Mouse (Mus musculus) gastrocnemius, postnatal 14 days (tissue): ENCODE results near the gene Nr2c2ap. TPM values are rescaled to one million over a fixed set of nuclear protein-coding genes. Genes with fewer than 3 reads are reported as not detected.

Experiments
- DNase-seq: peaks from one replicate; pipeline ENCODE4 v3.0.0; 2021; ENCODE audit warnings: mixed read lengths
- intact Hi-C: fragments of 180-260 bp; cut with DNase I; formaldehyde crosslinking; loops from one replicate; pipeline ENCODE4 v1.15.1; 2025; ENCODE audit warnings: low total_unique reads
- total RNA-seq, 2 experiments: library from RNA; stranded (reverse); gene quantifications; 2 replicates each; pipeline ENCODE4 v1.2.3; 2021

Gene Nr2c2ap
- total RNA-seq, 2 experiments from 2014 or later, result 2.2 to 4.4 TPM

DNA sequence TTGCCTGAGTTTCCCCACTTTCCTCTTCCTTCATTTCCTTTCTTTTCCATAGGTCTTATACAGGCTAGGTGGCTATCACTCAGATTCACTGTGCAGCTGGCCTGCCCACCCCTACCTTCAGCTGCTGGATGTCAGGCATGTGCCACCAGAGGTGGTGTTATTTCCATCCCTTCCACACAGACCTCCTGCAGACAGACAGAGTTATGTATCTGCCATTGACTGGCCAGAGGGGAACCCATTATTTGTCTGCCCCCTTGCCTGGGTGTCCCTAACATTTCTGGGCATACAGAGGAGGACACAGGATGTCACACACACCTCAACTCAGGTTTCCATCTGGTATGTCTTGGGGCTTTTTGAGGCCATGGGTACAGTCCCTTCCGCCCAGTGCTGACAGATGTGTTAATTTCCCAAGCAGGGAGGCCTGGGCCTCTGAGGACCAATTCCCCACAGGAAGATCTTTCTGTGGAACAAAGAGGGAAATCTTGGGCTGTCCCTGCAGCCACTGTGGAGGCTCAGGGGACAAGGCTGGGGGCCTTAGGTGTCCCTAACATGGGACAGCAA, 26.2 kb downstream of the Nr2c2ap start:
- no peak for DNase-seq

GRCm38 (mm10) chr8:70158069-70158853, 27.1 kb downstream of the Nr2c2ap start:
- DNase-seq, result peak; percentile 67
- intact Hi-C loops, result no loop called here

More for the DNA sequence above, 26.2 kb downstream of the Nr2c2ap start:
- intact Hi-C loops, result no loop called here

DNA sequence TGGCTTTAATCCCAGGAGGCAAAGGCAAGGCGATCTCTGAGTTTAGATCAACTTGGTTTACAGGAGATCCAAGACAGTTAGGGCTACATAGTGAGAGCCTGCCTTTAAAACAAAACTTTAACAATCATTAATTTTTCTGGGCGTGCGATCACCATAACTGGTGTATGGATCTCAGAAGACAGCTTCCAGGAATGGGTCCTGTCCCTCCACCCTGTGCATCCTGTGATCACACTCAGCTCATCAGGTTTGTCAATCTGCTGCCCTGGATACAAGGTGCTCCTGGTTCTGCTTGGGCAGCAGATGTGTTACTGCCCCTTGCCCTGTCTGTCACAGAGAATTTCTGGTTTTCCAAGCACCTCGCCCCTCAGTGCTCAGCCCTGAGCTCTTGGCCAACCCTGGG, 28.1 kb downstream of the Nr2c2ap start:
- DNase-seq, result no peak

GRCm38 (mm10) chr8:70160015-70160414, 28.9 kb downstream of the Nr2c2ap start:
- DNase-seq, result no peak
- intact Hi-C loops, result loop anchor here (5.0 to 10.0 kb wide), 2 partner anchors 63 to 245 kb away; no protein-coding TSS in a partner anchor

More for the DNA sequence above, 28.1 kb downstream of the Nr2c2ap start:
- intact Hi-C loops, result no loop called here

DNA sequence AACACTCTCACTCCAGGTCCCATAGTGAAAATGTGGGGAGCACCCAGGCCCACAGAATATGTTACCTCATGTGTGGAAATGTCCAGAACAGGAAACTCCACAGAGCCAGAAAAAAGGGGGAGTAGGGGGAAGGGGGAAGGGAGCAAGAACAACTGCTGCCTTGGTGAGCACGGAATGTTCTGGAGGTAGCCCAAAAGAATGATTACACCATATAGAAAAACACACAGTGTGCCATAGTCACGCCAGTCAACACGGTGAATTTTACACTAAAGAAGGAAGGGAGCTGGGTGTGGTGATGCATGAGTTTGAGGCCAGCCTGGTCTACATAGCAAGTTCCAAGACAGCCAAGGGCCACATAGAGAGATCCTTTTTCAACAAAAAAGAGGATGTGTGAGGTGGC, 32.2 kb downstream of the Nr2c2ap start:
- DNase-seq, result no peak
- intact Hi-C loops, result loop anchor here (5.0 to 10.0 kb wide), 2 partner anchors 66 to 249 kb away; no protein-coding TSS in a partner anchor

DNA sequence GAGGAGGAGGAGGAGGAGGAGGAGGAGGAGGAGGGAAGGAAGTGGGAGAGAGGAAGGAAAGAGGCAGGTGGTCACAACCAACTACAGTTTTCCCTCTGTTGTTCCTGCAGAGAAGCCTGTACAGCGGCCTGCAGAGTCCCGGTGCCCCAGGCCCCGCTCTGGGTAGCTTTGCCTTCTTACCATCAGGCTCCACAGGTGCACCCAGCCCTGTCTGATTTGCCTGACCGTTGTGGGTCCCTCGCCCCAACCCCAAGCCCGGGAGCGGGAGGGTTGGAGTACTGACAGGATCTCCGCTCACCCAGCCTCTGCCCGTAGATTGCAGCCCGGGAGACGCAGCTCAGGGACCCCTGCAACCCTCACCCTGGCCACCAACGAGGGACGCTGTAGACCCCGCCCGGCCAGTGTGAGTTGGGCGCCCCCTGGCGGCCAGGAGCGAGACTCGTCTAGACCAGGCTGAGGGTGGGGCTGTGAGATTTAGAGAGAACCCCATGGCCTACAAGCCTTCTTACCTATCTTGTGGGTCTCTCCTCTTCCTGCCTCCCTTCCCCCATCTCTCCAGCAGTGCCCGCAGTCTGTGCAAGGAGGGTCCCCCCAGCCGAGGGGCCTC, 35.5 kb downstream of the Nr2c2ap start:
- DNase-seq, result peak; percentile 73
- intact Hi-C loops, result loop anchor here (5.0 to 10.0 kb wide), 3 partner anchors 59 to 252 kb away; no protein-coding TSS in a partner anchor

DNA sequence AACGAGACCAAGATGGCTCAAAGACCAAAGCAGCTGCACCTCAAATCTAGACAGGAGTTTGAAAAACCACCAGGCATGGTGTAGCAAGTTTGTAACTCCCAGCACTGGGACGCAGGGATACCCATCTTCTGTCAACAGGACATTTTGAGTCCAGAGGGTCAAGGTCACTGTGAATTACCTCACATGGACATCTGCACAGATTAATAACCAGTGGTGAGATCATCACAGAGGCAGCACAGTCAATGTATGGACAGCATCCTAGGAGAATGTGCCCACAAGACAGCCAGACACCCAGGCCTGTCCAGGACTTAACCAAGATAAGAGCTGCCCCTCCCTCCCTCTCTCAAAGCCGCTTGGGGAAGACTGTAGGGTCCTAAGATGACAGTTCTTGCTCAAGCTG, 39.0 kb downstream of the Nr2c2ap start:
- intact Hi-C loops, result no loop called here

DNA sequence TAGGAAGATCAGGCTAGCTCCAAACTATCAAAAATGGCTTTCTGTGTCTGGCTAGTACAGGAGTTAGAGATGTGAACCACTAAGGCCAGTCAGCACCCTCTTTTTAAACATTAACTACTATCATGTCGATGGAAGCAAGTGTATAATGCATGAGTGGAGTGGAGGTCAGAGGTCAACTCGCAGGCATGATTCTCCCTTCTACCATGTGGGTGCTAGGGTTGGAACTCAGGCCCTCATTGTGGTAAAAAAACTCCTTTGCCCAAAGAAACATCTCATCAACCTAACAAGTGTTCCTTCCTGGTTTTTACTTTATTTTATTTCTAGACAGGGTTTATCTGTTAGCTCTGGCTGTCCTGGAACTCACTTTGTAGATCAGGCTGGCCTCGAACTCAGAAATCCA, 39.6 kb downstream of the Nr2c2ap start:
- DNase-seq, result no peak
- intact Hi-C loops, result no loop called here

More for the DNA sequence above, 39.0 kb downstream of the Nr2c2ap start:
- DNase-seq, result no peak

- intact Hi-C loops, result no loop called here
- no peak for DNase-seq
Observed at GRCm38 (mm10) chr8:70171240-70171639, 40.1 kb downstream of the Nr2c2ap start.

DNA sequence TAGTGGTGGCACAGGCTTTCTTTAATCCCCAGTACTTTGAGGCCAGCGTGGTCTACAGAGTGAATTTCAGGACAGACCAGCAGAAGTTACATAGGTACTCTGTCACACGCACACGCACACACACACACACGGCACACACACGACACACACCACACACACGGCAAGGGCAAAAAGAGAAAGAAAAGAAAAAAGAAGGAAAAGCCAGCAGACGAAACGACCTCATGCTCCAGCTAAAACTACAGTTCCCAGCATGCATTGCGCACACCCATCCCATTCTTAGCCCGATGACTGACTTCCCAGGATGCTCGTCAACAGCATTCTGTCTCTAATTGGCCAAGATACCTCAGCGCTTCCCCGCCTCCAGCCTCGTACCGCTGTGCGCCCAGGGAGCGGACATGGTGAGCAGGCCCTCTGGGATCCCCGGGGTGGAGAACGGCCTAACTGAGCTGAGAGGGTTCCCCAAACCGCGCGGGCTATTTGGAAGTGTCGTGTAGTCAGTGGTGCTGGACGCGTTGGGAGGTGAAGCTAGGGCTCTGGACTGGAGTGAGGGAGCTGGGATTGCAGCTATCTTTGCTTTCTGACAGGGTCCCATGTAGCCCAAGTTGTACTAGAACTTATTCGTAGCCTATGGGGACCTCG, 41.0 kb downstream of the Nr2c2ap start, which contains the start of gene Tmem161a:
Tmem161a (plus strand) TSS at position 314 of the 639 bp plus-strand sequence.
- intact Hi-C loops, result no loop called here
- peak; percentile 90 for DNase-seq

DNA sequence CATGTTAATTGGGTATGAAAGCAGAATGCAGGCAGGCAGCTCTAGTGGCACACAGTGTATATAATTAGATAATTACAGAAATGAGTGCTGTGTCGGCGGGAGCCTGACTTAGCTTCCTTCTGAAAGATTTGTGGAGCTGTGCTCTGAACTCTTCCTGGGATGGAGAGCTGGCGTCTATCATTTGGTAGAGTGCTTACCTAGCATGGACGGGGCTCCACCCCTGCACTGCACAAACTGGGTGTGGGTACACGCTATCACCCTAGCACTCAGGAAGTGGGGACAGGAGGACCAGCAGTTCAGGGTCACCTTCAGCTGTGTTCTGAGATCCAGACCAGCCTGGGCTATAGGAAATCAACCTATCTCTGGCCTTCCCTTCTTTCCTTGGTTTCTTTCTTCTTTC, 42.2 kb downstream of the Nr2c2ap start:
- no peak for DNase-seq
- intact Hi-C loops, result no loop called here

DNA sequence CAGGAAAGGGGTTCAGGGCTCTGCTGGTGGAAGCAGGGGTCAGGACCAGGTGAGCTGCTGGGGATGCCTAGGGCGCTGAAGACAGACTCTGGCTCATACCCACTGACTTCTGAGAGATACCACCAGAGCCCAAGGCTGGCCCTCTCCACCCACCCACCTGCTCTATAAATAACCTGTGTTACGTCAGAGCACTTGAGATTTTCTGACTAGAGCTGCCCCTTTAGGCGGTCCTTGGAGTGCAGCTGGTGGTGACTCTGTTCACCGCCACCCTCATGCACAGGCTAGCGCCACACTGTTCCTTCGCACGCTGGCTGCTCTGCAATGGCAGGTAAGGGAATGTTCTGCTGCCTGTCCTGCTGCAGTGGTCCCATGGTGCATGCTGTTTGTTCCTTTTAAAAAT, 42.9 kb downstream of the Nr2c2ap start:
- no peak for DNase-seq
- intact Hi-C loops, result no loop called here

DNA sequence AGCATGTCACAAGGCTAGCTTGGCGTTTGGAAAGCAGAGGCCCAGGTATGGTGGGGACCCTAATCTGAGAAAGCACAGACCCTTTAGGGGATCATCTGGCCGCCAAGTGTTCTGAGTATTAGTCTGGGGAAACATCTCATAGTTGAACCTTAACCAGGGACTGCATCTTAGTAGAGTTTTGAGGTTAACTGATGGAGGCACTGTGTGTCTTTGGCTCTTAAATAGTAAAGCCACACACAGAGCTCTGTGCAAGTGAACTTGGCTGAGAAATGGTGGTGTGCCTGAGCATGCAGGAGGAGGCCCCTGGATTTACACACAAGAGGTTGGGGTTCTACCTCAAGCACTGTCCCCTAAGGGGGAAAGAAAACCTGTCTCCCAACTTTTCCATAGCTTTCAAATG, 47.1 kb downstream of the Nr2c2ap start:
- intact Hi-C loops, result loop anchor here (5.0 kb wide), 1 partner anchor 44 kb away; no protein-coding TSS in a partner anchor
- no peak for DNase-seq

- DNase-seq, result no peak
- intact Hi-C loops, result loop anchor here (5.0 kb wide), 1 partner anchor 43 kb away; no protein-coding TSS in a partner anchor
Observed at GRCm38 (mm10) chr8:70179082-70179481, 47.9 kb downstream of the Nr2c2ap start.

GRCm38 (mm10) chr8:70181212-70181902, 50.2 kb downstream of the Nr2c2ap start:
- intact Hi-C loops, result no loop called here
- DNase-seq, result no peak

DNA sequence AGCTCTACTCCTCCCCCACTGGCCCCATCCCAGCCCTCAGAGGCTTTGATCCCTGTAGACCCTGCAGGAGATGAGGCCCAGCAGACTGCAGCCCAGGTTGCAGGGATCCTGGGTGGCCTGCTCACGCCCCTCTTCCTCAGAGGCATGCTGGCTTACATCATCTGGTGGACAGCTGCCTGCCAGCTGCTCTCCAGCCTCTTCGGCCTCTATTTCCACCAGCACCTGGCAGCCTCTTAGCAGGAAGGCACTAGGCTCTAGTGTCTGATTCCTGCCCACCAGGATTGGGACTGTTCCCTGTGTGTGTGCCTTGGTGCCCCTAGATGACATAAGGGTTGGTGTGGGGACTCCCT, 50.7 kb downstream of the Nr2c2ap start:
- intact Hi-C loops, result no loop called here
- no peak for DNase-seq

DNA sequence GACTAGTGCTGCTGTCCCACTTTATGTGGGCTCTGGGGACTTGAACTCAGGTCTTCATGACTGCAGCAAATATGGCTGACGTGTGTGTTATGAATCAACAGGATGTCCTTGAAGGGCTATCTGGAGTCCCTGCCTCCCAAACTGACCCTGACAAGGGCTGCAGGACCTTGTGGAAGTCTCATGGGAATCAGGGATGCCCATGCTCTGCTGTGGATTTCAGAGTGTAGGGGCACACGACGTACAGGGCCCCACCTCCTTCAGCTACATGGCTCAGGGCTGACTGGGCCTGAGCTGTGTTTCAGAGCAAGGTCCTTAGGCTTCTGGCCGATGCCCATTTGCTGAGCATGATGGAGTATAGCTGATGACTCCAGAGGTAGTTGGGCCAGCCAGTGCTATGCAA, 52.1 kb downstream of the Nr2c2ap start:
- intact Hi-C loops, result no loop called here

More for the DNA sequence above, 52.1 kb downstream of the Nr2c2ap start:
- DNase-seq, result no peak
